Mouse (Mus musculus) MEL (cell line): ENCODE measurements around the gene Snf8. TPM values are rescaled to one million over a fixed set of nuclear protein-coding genes. Genes with fewer than 3 reads are reported as not detected.

Experiments
- DNase-seq: peaks from one replicate; pipeline ENCODE4 v3.0.0; 2011; ENCODE audit warnings: low read depth, low spot score
- H3K27ac ChIP-seq: 2 replicates; pipeline ENCODE4 v1.5.1; 2012; ENCODE audit warnings: low read depth, mild to moderate bottlenecking, control low read depth, low read length, moderate library complexity; ENCODE audit not compliant: control insufficient read depth
- H3K27me3 ChIP-seq, 2 experiments: fragments of 150-350 bp in 1 of 2; sonication (generic) in 1 of 2; 2 replicates each; pipeline ENCODE4 v1.6.1; 2012; ENCODE audit warnings: low read length in 2 of 2, mild to moderate bottlenecking in 2 of 2, improper control_type of control experiment in 1 of 2, moderate library complexity in 1 of 2; ENCODE audit not compliant: insufficient read depth in 2 of 2, control insufficient read depth in 1 of 2
- H3K36me3 ChIP-seq, 2 experiments: 2 replicates each; pipeline ENCODE4 v1.6.1; 2012 to 2014; ENCODE audit warnings: low read length in 2 of 2, improper control_type of control experiment in 1 of 2, inconsistent platforms in 1 of 2, mild to moderate bottlenecking in 1 of 2; ENCODE audit not compliant: insufficient read depth in 2 of 2, control insufficient read depth in 1 of 2
- H3K4me1 ChIP-seq, 2 experiments: fragments of 150-350 bp in 1 of 2; sonication (generic) in 1 of 2; 2 replicates each; pipeline ENCODE4 v1.6.1; 2012; ENCODE audit warnings: low read length in 2 of 2, improper control_type of control experiment in 1 of 2, mild to moderate bottlenecking in 1 of 2; ENCODE audit not compliant: insufficient read depth in 2 of 2, control insufficient read depth in 1 of 2
- H3K4me3 ChIP-seq, 2 experiments: fragments of 150-350 bp in 1 of 2; sonication (generic) in 1 of 2; 2 replicates each; pipeline ENCODE4 v1.5.1; 2012; ENCODE audit warnings: low read depth in 2 of 2, low read length in 2 of 2, mild to moderate bottlenecking in 2 of 2, moderate library complexity in 2 of 2, control low read depth in 1 of 2, improper control_type of control experiment in 1 of 2; ENCODE audit not compliant: control insufficient read depth in 1 of 2, insufficient read depth in 1 of 2
- H3K79me2 ChIP-seq: 2 replicates; pipeline ENCODE4 v1.6.1; 2012; ENCODE audit warnings: mild to moderate bottlenecking, low read length, moderate library complexity; ENCODE audit not compliant: control insufficient read depth, poor library complexity, insufficient read depth
- H3K9ac ChIP-seq: 2 replicates; pipeline ENCODE4 v1.6.1; 2012; ENCODE audit warnings: low read depth, mild to moderate bottlenecking, control low read depth, low read length, moderate library complexity; ENCODE audit not compliant: control insufficient read depth, poor library complexity, severe bottlenecking
- H3K9me3 ChIP-seq: fragments of 150-350 bp; sonication (generic); replicated peaks from 2 replicates; pipeline ENCODE4 v1.6.1; 2012; ENCODE audit warnings: mild to moderate bottlenecking, low read length, improper control_type of control experiment, moderate library complexity; ENCODE audit not compliant: insufficient read depth
- BHLHE40 ChIP-seq: IDR thresholded peaks from 2 replicates; pipeline ENCODE4 v1.6.1; 2012; ENCODE audit warnings: low read depth, mild to moderate bottlenecking, inconsistent platforms, low read length, improper control_type of control experiment, borderline replicate concordance
- CHD1 ChIP-seq: IDR thresholded peaks from 2 replicates; pipeline ENCODE4 v1.6.1; 2012; ENCODE audit warnings: low read depth, mild to moderate bottlenecking, inconsistent platforms, low read length, improper control_type of control experiment
- CTCF ChIP-seq, 3 experiments: IDR thresholded peaks in 2 of 3; conservative IDR thresholded peaks in 1 of 3; 2 replicates each; pipeline ENCODE4 v1.5.1; 2011 to 2012; ENCODE audit warnings: low read length in 3 of 3, low read depth in 2 of 3, mild to moderate bottlenecking in 2 of 3, improper control_type of control experiment in 1 of 3, inconsistent platforms in 1 of 3, mixed read lengths in 1 of 3, moderate library complexity in 1 of 3; ENCODE audit not compliant: control insufficient read depth in 1 of 3, insufficient read depth in 1 of 3, poor library complexity in 1 of 3, severe bottlenecking in 1 of 3
- EP300 ChIP-seq, 2 experiments: IDR thresholded peaks; 2 replicates each; pipeline ENCODE4 v1.6.1; 2011; ENCODE audit warnings: improper control_type of control experiment in 2 of 2, low read length in 2 of 2, low read depth in 1 of 2, mild to moderate bottlenecking in 1 of 2
- JUND ChIP-seq: IDR thresholded peaks from 2 replicates; pipeline ENCODE4 v1.6.1; 2011; ENCODE audit warnings: low read depth, mild to moderate bottlenecking, improper control_type of control experiment, low read length
- MAFK ChIP-seq: IDR thresholded peaks from 2 replicates; pipeline ENCODE4 v1.6.1; 2011; ENCODE audit warnings: low read depth, mild to moderate bottlenecking, low read length, improper control_type of control experiment, borderline replicate concordance
- MAX ChIP-seq: IDR thresholded peaks from 2 replicates; pipeline ENCODE4 v1.6.1; 2011; ENCODE audit warnings: low read length, improper control_type of control experiment
- MYC ChIP-seq: IDR thresholded peaks from 2 replicates; pipeline ENCODE4 v1.6.1; 2011; ENCODE audit warnings: low read depth, mild to moderate bottlenecking, low read length, improper control_type of control experiment, moderate library complexity
- NELFE ChIP-seq: IDR thresholded peaks from 2 replicates; pipeline ENCODE4 v1.6.1; 2011; ENCODE audit warnings: low read depth, low read length, improper control_type of control experiment
- POLR2A ChIP-seq, 2 experiments: IDR thresholded peaks; 2 replicates each; pipeline ENCODE4 v1.6.1; 2011 to 2012; ENCODE audit warnings: low read length in 2 of 2, mild to moderate bottlenecking in 2 of 2, control low read depth in 1 of 2, improper control_type of control experiment in 1 of 2, low read depth in 1 of 2, moderate library complexity in 1 of 2; ENCODE audit not compliant: control insufficient read depth in 1 of 2, insufficient read depth in 1 of 2, poor library complexity in 1 of 2
- POLR2AphosphoS2 ChIP-seq: IDR thresholded peaks from 2 replicates; pipeline ENCODE4 v1.6.1; 2011; ENCODE audit warnings: low read length, improper control_type of control experiment
- SIN3A ChIP-seq: IDR thresholded peaks from 2 replicates; pipeline ENCODE4 v1.6.1; 2012; ENCODE audit warnings: low read length, improper control_type of control experiment, inconsistent platforms
- TAL1 ChIP-seq: IDR thresholded peaks from 2 replicates; pipeline ENCODE4 v1.6.1; 2012; ENCODE audit warnings: mild to moderate bottlenecking, inconsistent platforms, low read length, moderate library complexity, mixed read lengths
- TBP ChIP-seq: IDR thresholded peaks from 2 replicates; pipeline ENCODE4 v1.8.0; 2011; ENCODE audit warnings: low read depth, low read length, improper control_type of control experiment
- ZC3H11A ChIP-seq: IDR thresholded peaks from 2 replicates; pipeline ENCODE4 v1.6.1; 2012; ENCODE audit warnings: low read depth, mild to moderate bottlenecking, inconsistent platforms, low read length, improper control_type of control experiment
- ZNF384 ChIP-seq: IDR thresholded peaks from 2 replicates; pipeline ENCODE4 v1.6.1; 2012; ENCODE audit warnings: low read depth, mild to moderate bottlenecking, inconsistent platforms, low read length, improper control_type of control experiment
- polyA plus RNA-seq, 2 experiments: library from polyadenylated mRNA; stranded (reverse) in 1 of 2; unstranded in 1 of 2; fragments of >175 nt in 1 of 2; fragments of >200 nt in 1 of 2; gene quantifications; 2 replicates each; pipeline versions ENCODE4 v1.2.1 to v1.2.4; 2012; ENCODE audit warnings: low replicate concordance in 2 of 2, low read depth in 1 of 2; ENCODE audit not compliant: insufficient read length in 2 of 2, insufficient read depth in 1 of 2, missing spikeins in 1 of 2
- total RNA-seq: library from RNA; depleted of rRNA; stranded (reverse); fragments of 300-350 nt; gene quantifications from 2 replicates; pipeline ENCODE4 v1.2.3, GENCODE M21; 2012

Gene Snf8
- total and polyA plus RNA-seq, 3 experiments, result 135 to 183 TPM; not detected in 1

DNA sequence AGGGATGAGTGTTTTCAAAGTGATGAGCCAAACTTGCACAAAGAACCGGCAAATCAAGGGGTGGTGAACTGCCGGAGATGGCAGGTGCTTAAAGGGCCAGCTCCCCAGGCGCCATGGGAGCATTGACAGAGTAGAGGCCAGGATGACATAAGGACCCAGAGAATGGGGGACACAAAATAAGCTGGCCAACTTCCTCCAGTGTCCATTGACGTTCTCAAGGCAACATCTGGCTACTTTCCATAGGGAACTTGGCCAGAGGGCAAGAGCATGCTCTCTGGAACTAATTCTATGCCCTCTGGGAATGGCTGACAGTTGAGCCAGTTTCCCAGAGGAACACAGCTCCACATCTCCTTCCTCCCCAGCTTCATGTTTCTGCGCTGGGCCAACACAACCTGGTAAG is 33.5 kb downstream of the Snf8 start:
- Histone ChIP-seq H3K27ac (no peak overlapping the region), H3K36me3 (peaks cover 12 to 29% of the 10 kb centered on the region in 2 experiments), H3K4me1 (peaks cover 5 to 15% of the 10 kb centered on the region in 2 experiments; a peak in 3 of 4 replicates), H3K27me3 (no peaks in the 10 kb centered on the region), H3K9ac (no peak overlapping the region), H3K9me3 (no peaks in the 10 kb centered on the region), H3K4me3 (no peak overlapping the region), H3K79me2 (peaks cover 21% of the 10 kb centered on the region)
- no peak for DNase-seq
- TF ChIP-seq CTCF (IDR thresholded peaks at IDR 0.05 in 2 of 3, conservative IDR thresholded peaks at IDR 0.05 in 1 of 3; ENCODE audit: control insufficient read depth in 1 of 3, insufficient read depth in 1 of 3, low read depth in 2 of 3, low read length in 3 of 3, poor library complexity in 1 of 3, severe bottlenecking in 1 of 3) (no peak), POLR2A (IDR thresholded peaks at IDR 0.05; ENCODE audit: control insufficient read depth in 1 of 2, insufficient read depth in 1 of 2, low read depth in 1 of 2, low read length in 2 of 2, poor library complexity in 1 of 2) (peak in 1 of 2 experiments; percentile 23; a peak in 1 of 4 replicates)

GRCm38 (mm10) chr11:96070353-96070752 is 35.7 kb downstream of the Snf8 start:
- TF ChIP-seq ZC3H11A (no peak), ZNF384 (no peak), POLR2AphosphoS2 (peak; percentile 75), CHD1 (no peak), SIN3A (no peak), EP300 (IDR thresholded peaks at IDR 0.05; ENCODE audit: low read depth in 1 of 2, low read length in 2 of 2) (no peak), MAX (no peak), NELFE (no peak), POLR2A (IDR thresholded peaks at IDR 0.05; ENCODE audit: control insufficient read depth in 1 of 2, insufficient read depth in 1 of 2, low read depth in 1 of 2, low read length in 2 of 2, poor library complexity in 1 of 2) (0 out of 4 replicates have a peak, but pooled peaks of 1 of the 2 experiments have one; percentile 32), TBP (no peak), MYC (no peak), BHLHE40 (no peak), JUND (no peak), TAL1 (no peak)
- Histone ChIP-seq H3K4me3 (no peak overlapping the region), H3K27ac (no peak overlapping the region), H3K4me1 (peaks cover 2 to 19% of the 10 kb centered on the region in 2 experiments), H3K79me2 (peaks cover 23% of the 10 kb centered on the region), H3K9me3 (no peaks in the 10 kb centered on the region), H3K27me3 (no peaks in the 10 kb centered on the region), H3K36me3 (peaks cover 10 to 28% of the 10 kb centered on the region in 2 experiments), H3K9ac (no peak overlapping the region)
- DNase-seq, result no peak

GRCm38 (mm10) chr11:96071013-96071412 is 36.3 kb downstream of the Snf8 start:
- TF ChIP-seq ZNF384, result no peak
- peak; percentile 84 for TF ChIP-seq MAFK
- peaks cover under 1 to 19% of the 10 kb centered on the region in 2 experiments for H3K4me1 ChIP-seq
- peaks cover 24% of the 10 kb centered on the region for H3K79me2 ChIP-seq
- no peak overlapping the region for H3K27ac ChIP-seq
- H3K36me3 ChIP-seq, result peaks cover 10 to 24% of the 10 kb centered on the region in 2 experiments
- no peak overlapping the region for H3K4me3 ChIP-seq
- no peak overlapping the region for H3K9ac ChIP-seq
- DNase-seq, result no peak
- H3K27me3 ChIP-seq, result no peaks in the 10 kb centered on the region
- no peaks in the 10 kb centered on the region for H3K9me3 ChIP-seq
